Mouse (Mus musculus) CH12.LX (cell line): Measurements from ENCODE around the gene Tmtc1. TPM values are rescaled to one million over a fixed set of nuclear protein-coding genes. Genes with fewer than 3 reads are reported as not detected.

Experiments
- DNase-seq: peaks from one replicate; pipeline ENCODE4 v3.0.0-alpha.2; 2013; ENCODE audit errors: extremely low read depth
- H3K27ac ChIP-seq: 2 replicates; pipeline ENCODE4 v1.5.1; 2012; ENCODE audit warnings: low read depth, mild to moderate bottlenecking, control low read depth, moderate library complexity; ENCODE audit not compliant: insufficient read depth
- H3K27me3 ChIP-seq: replicated peaks from 2 replicates; pipeline ENCODE3; 2012; ENCODE audit warnings: inconsistent platforms
- H3K36me3 ChIP-seq, 2 experiments: replicated peaks in 1 of 2; 2 replicates each; pipeline versions ENCODE3 to v1.6.1; 2012; ENCODE audit warnings: inconsistent platforms in 1 of 2, low read length in 1 of 2, mild to moderate bottlenecking in 1 of 2, mixed read lengths in 1 of 2, moderate library complexity in 1 of 2; ENCODE audit not compliant: control insufficient read depth in 1 of 2, insufficient read depth in 1 of 2
- H3K4me1 ChIP-seq, 2 experiments: 2 replicates each; pipeline ENCODE4 v1.6.1; 2012; ENCODE audit warnings: inconsistent platforms in 1 of 2, moderate library complexity in 1 of 2; ENCODE audit not compliant: insufficient read depth in 2 of 2, control insufficient read depth in 1 of 2
- H3K4me2 ChIP-seq: 2 replicates; pipeline ENCODE4 v1.6.1; 2012; ENCODE audit warnings: low read depth, mild to moderate bottlenecking, control low read depth; ENCODE audit not compliant: poor library complexity, insufficient read depth, severe bottlenecking
- H3K4me3 ChIP-seq, 3 experiments: fragments of 150-350 bp in 1 of 3; sonication (generic) in 1 of 3; replicated peaks in 1 of 3; 2 replicates each; pipeline versions ENCODE3 to v1.5.1; 2011 to 2012; ENCODE audit warnings: low read depth in 2 of 3, low read length in 2 of 3, mild to moderate bottlenecking in 2 of 3, moderate library complexity in 2 of 3, control low read depth in 1 of 3, improper control_type of control experiment in 1 of 3, inconsistent platforms in 1 of 3, mixed read lengths in 1 of 3; ENCODE audit not compliant: poor library complexity in 1 of 3
- H3K79me2 ChIP-seq: replicated peaks from 2 replicates; pipeline ENCODE4 v1.6.1; 2012; ENCODE audit warnings: mild to moderate bottlenecking, moderate library complexity; ENCODE audit not compliant: control insufficient read depth, poor library complexity, insufficient read depth, severe bottlenecking; ENCODE audit errors: extremely low read depth
- H3K9ac ChIP-seq: 2 replicates; pipeline ENCODE4 v1.6.1; 2012; ENCODE audit warnings: low read depth, mild to moderate bottlenecking, control low read depth, moderate library complexity; ENCODE audit not compliant: insufficient read depth
- H3K9me3 ChIP-seq: replicated peaks from 2 replicates; pipeline ENCODE3; 2012; ENCODE audit warnings: low read length, inconsistent platforms, mixed read lengths
- CHD2 ChIP-seq: IDR thresholded peaks from 2 replicates; pipeline ENCODE4 v1.6.1; 2011; ENCODE audit warnings: low read length, improper control_type of control experiment
- ELF1 ChIP-seq: IDR thresholded peaks from 2 replicates; pipeline ENCODE4 v1.6.1; 2014; ENCODE audit warnings: low read depth, mild to moderate bottlenecking, inconsistent platforms, low read length, improper control_type of control experiment
- EP300 ChIP-seq: IDR thresholded peaks from 2 replicates; pipeline ENCODE4 v1.6.1; 2011; ENCODE audit warnings: low read length, improper control_type of control experiment
- GABPA ChIP-seq: IDR thresholded peaks from 2 replicates; pipeline ENCODE4 v1.6.1; 2012; ENCODE audit warnings: low read depth, low read length, improper control_type of control experiment, inconsistent platforms; ENCODE audit not compliant: insufficient replicate concordance
- KAT2A ChIP-seq: IDR thresholded peaks from 2 replicates; pipeline ENCODE4 v1.6.1; 2012; ENCODE audit warnings: low read length, improper control_type of control experiment, inconsistent platforms; ENCODE audit not compliant: insufficient replicate concordance
- MAFK ChIP-seq: IDR thresholded peaks from 2 replicates; pipeline ENCODE4 v1.6.1; 2011; ENCODE audit warnings: low read length, improper control_type of control experiment; ENCODE audit not compliant: insufficient replicate concordance
- MAX ChIP-seq: IDR thresholded peaks from 2 replicates; pipeline ENCODE4 v1.6.1; 2011; ENCODE audit warnings: low read length, improper control_type of control experiment
- NELFE ChIP-seq: IDR thresholded peaks from 2 replicates; pipeline ENCODE4 v1.6.1; 2011; ENCODE audit warnings: low read depth, low read length, improper control_type of control experiment
- RAD21 ChIP-seq: IDR thresholded peaks from 2 replicates; pipeline ENCODE4 v1.6.1; 2011; ENCODE audit warnings: low read depth, mild to moderate bottlenecking, low read length, improper control_type of control experiment, moderate library complexity
- RCOR1 ChIP-seq: conservative IDR thresholded peaks from 2 replicates; pipeline ENCODE4 v1.6.1; 2012; ENCODE audit warnings: low read depth, mild to moderate bottlenecking, inconsistent platforms, low read length, improper control_type of control experiment
- SIN3A ChIP-seq: IDR thresholded peaks from 2 replicates; pipeline ENCODE4 v1.6.1; 2012; ENCODE audit warnings: low read length, improper control_type of control experiment, inconsistent platforms
- TBP ChIP-seq: conservative IDR thresholded peaks from 2 replicates; pipeline ENCODE4 v1.6.1; 2011; ENCODE audit warnings: low read depth, low read length, improper control_type of control experiment
- UBTF ChIP-seq: IDR thresholded peaks from 2 replicates; pipeline ENCODE4 v1.6.1; 2012; ENCODE audit warnings: low read depth, mild to moderate bottlenecking, inconsistent platforms, low read length, improper control_type of control experiment, moderate library complexity
- ZKSCAN1 ChIP-seq: IDR thresholded peaks from 2 replicates; pipeline ENCODE4 v1.6.1; 2012; ENCODE audit warnings: low read depth, inconsistent platforms, low read length, improper control_type of control experiment, borderline replicate concordance
- ZMIZ1 ChIP-seq: IDR thresholded peaks from 2 replicates; pipeline ENCODE4 v1.6.1; 2012; ENCODE audit warnings: low read depth, mild to moderate bottlenecking, inconsistent platforms, low read length, improper control_type of control experiment
- ZNF384 ChIP-seq: IDR thresholded peaks from 2 replicates; pipeline ENCODE4 v1.6.1; 2012; ENCODE audit warnings: low read depth, low read length, improper control_type of control experiment, inconsistent platforms
- dilution Hi-C: fragments of 300-500 bp; cut with MboI; formaldehyde crosslinking; loops from 2 replicates; pipeline ENCODE4 v1.14.3; 2020; ENCODE audit warnings: low sequenced_read_pairs; ENCODE audit not compliant: extremely low pct_unique_long_range_greater_than_20kb, extremely low pct_ligation_motif_present
- in situ Hi-C: fragments of 300-500 bp; cut with MboI; formaldehyde crosslinking; loops from 3 replicates; pipeline ENCODE4 v1.14.3; 2019; ENCODE audit warnings: low sequenced_read_pairs, low pct_ligation_motif_present, low pct_unique_long_range_greater_than_20kb, mixed read lengths
- polyA plus RNA-seq: library from polyadenylated mRNA; unstranded; fragments of >175 nt; gene quantifications from 2 replicates; pipeline ENCODE4 v1.2.1, GENCODE M21; 2012; ENCODE audit warnings: low read depth; ENCODE audit not compliant: insufficient read length
- total RNA-seq, 2 experiments: library from RNA; depleted of rRNA; stranded (reverse); fragments of 300-350 nt in 1 of 2; fragments of >200 nt in 1 of 2; gene quantifications; 2 replicates each; pipeline ENCODE4 v1.2.3; 2012 to 2014

Tmtc1 gene
- total and polyA plus RNA-seq, 3 experiments = 0.03 to 0.13 (median 0.04) TPM

- no peaks in the 10 kb centered on the region for H3K79me2 ChIP-seq
- H3K4me1 ChIP-seq = no peaks in the 10 kb centered on the region
- H3K27me3 ChIP-seq = no peaks in the 10 kb centered on the region
- no peak for DNase-seq
- no peaks in the 10 kb centered on the region for H3K9me3 ChIP-seq
- H3K4me3 ChIP-seq = no peak overlapping the region
- dilution Hi-C loops (no loop called here), in situ Hi-C loops (no loop called here)
- H3K4me2 ChIP-seq = no peak overlapping the region
- no peak overlapping the region for H3K27ac ChIP-seq
- no peak overlapping the region for H3K9ac ChIP-seq
- H3K36me3 ChIP-seq = no peaks in the 10 kb centered on the region
- TF ChIP-seq ZNF384 (no peak), GABPA (no peak), KAT2A (no peak), ZMIZ1 (no peak), NELFE (no peak), MAFK (no peak), RCOR1 (no peak), SIN3A (no peak)
Measured at GRCm38 (mm10) chr6:148359348-148359905, 84.8 kb downstream of the Tmtc1 start.

- Histone ChIP-seq H3K9ac (no peak overlapping the region), H3K4me3 (no peak overlapping the region), H3K4me1 (no peaks in the 10 kb centered on the region), H3K27me3 (no peaks in the 10 kb centered on the region), H3K27ac (no peak overlapping the region), H3K79me2 (no peaks in the 10 kb centered on the region)
- dilution Hi-C loops = no loop called here
- in situ Hi-C loops = no loop called here
- TF ChIP-seq SIN3A (no peak), EP300 (no peak), RAD21 (no peak), MAX (no peak), ZKSCAN1 (no peak), NELFE (no peak), UBTF (no peak), ELF1 (no peak), TBP (no peak), CHD2 (no peak)
- TF ChIP-seq, all 38 proteins: peak for 0
- Histone ChIP-seq H3K4me2 (no peak overlapping the region), H3K9me3 (no peaks in the 10 kb centered on the region), H3K36me3 (no peaks in the 10 kb centered on the region)
- no peak for DNase-seq
Measured at GRCm38 (mm10) chr6:148358580-148359246, 85.5 kb downstream of the Tmtc1 start.
